ENCODE assay signal across 1 mouse cellular context in genomic region chr4:129455265-129455664, GRCm38 (mm10).
TF ChIP-seq lines count a peak whose summit lies in the region.

No protein-coding gene starts in this region.

TF ChIP-seq in CH12.LX, 34 proteins besides CTCF, POLR2A, EP300 and RAD21:
- TF ChIP-seq RCOR1 (conservative IDR thresholded peaks at IDR 0.05; ENCODE audit: low read depth, low read length) (no peak), POLR2AphosphoS2 (IDR thresholded peaks at IDR 0.05; ENCODE audit: low read depth, low read length) (no peak), ELF1 (IDR thresholded peaks at IDR 0.05; ENCODE audit: low read depth, low read length) (no peak), ZC3H11A (IDR thresholded peaks at IDR 0.05; ENCODE audit: low read depth, low read length) (peak; percentile 57), IRF4 (IDR thresholded peaks at IDR 0.05; ENCODE audit: low read depth, low read length) (peak; percentile 47; the same call in 1 of the 2 replicates), ZKSCAN1 (IDR thresholded peaks at IDR 0.05; ENCODE audit: borderline replicate concordance, low read depth, low read length) (no peak), ZMIZ1 (IDR thresholded peaks at IDR 0.05; ENCODE audit: low read depth, low read length) (no peak), PAX5 (IDR thresholded peaks at IDR 0.05; ENCODE audit: low read length) (no peak), MXI1 (IDR thresholded peaks at IDR 0.05; ENCODE audit: low read depth, low read length) (peak; percentile 31; the same call in 1 of the 2 replicates), USF2 (conservative IDR thresholded peaks at IDR 0.05; ENCODE audit: low read depth, low read length) (no peak), MAX (IDR thresholded peaks at IDR 0.05; ENCODE audit: low read length) (no peak), BHLHE40 (IDR thresholded peaks at IDR 0.05; ENCODE audit: low read depth, low read length) (no peak), HCFC1 (IDR thresholded peaks at IDR 0.05; ENCODE audit: low read depth, low read length) (no peak), ETS1 (conservative IDR thresholded peaks at IDR 0.05; ENCODE audit: low read depth, low read length) (no peak), CHD2 (IDR thresholded peaks at IDR 0.05; ENCODE audit: low read length) (no peak), SMC3 (IDR thresholded peaks at IDR 0.05; ENCODE audit: low read depth, low read length) (peak; percentile 84), ZNF384 (IDR thresholded peaks at IDR 0.05; ENCODE audit: low read depth, low read length) (no peak), JUN (IDR thresholded peaks at IDR 0.05; ENCODE audit: insufficient read depth, low read depth, low read length) (no peak), TCF12 (IDR thresholded peaks at IDR 0.05; ENCODE audit: low read depth, low read length) (no peak), E2F4 (IDR thresholded peaks at IDR 0.05; ENCODE audit: insufficient replicate concordance, low read depth, low read length) (no peak), TBP (conservative IDR thresholded peaks at IDR 0.05; ENCODE audit: low read depth, low read length) (no peak), MAZ (IDR thresholded peaks at IDR 0.05; ENCODE audit: low read depth, low read length) (no peak), GABPA (IDR thresholded peaks at IDR 0.05; ENCODE audit: insufficient replicate concordance, low read depth, low read length) (no peak), CHD1 (IDR thresholded peaks at IDR 0.05; ENCODE audit: low read depth, low read length) (no peak), NELFE (IDR thresholded peaks at IDR 0.05; ENCODE audit: low read depth, low read length) (peak; percentile 53; the same call in 1 of the 2 replicates), KAT2A (IDR thresholded peaks at IDR 0.05; ENCODE audit: insufficient replicate concordance, low read length) (no peak), MEF2A (IDR thresholded peaks at IDR 0.05; ENCODE audit: borderline replicate concordance, low read depth, low read length) (no peak), SIN3A (IDR thresholded peaks at IDR 0.05; ENCODE audit: low read length) (0 out of 2 replicates have a peak, but pooled peaks have one; percentile 46), MYC (IDR thresholded peaks at IDR 0.05; ENCODE audit: low read depth, low read length) (0 out of 2 replicates have a peak, but pooled peaks have one; percentile 42)
TF ChIP-seq in CH12.LX: peak in this region for 7.
